Mouse (Mus musculus): ENCODE measurements around the gene Gm42906.

GRCm38 (mm10) chr5:151368395-151369190, 59.4 kb downstream of the Gm42906 start:
- TF ChIP-seq ETS1 (conservative IDR thresholded peaks at IDR 0.05; ENCODE audit: low read depth, low read length) (peak; percentile 70), POLR2AphosphoS2 (IDR thresholded peaks at IDR 0.05; ENCODE audit: low read depth, low read length) (peak; percentile 86), MAZ (IDR thresholded peaks at IDR 0.05; ENCODE audit: low read depth, low read length) (peak; percentile 84; the same call in 1 of the 2 replicates), TCF12 (IDR thresholded peaks at IDR 0.05; ENCODE audit: low read depth, low read length) (peak; percentile 80), POLR2A (IDR thresholded peaks at IDR 0.05; ENCODE audit: low read depth, low read length) (peak; percentile 80), CTCF (conservative IDR thresholded peaks at IDR 0.05 in 1 of 2, IDR thresholded peaks at IDR 0.05 in 1 of 2; ENCODE audit: low read depth in 2 of 2, low read length in 2 of 2) (peak in 1 of 2 experiments; percentile 98; a peak in 2 of 4 replicates), USF1 (IDR thresholded peaks at IDR 0.05; ENCODE audit: low read depth, low read length) (peak; percentile 50), JUND (conservative IDR thresholded peaks at IDR 0.05; ENCODE audit: low read depth, low read length) (no peak; the same call in 1 of the 2 replicates), ZNF384 (IDR thresholded peaks at IDR 0.05; ENCODE audit: low read depth, low read length) (no peak), E2F4 (IDR thresholded peaks at IDR 0.05; ENCODE audit: insufficient replicate concordance, low read depth, low read length) (peak; percentile 98)
